Mouse (Mus musculus) ES-E14 (cell line): ENCODE results near the gene Gstm1. TPM values are rescaled to one million over a fixed set of nuclear protein-coding genes. Genes with fewer than 3 reads are reported as not detected.

Source experiments
- DNase-seq: peaks from one replicate; pipeline ENCODE4 v3.0.0-alpha.2; 2013; ENCODE audit warnings: low read depth, low spot score
- H3K27ac ChIP-seq: 2 replicates; pipeline ENCODE4 v1.5.1; 2012; ENCODE audit warnings: low read depth, mild to moderate bottlenecking, low read length, moderate library complexity, mixed read lengths; ENCODE audit not compliant: poor library complexity, insufficient read depth, severe bottlenecking
- H3K36me3 ChIP-seq: 2 replicates; pipeline ENCODE4 v1.6.1; 2012; ENCODE audit warnings: mild to moderate bottlenecking, low read length, moderate library complexity, mixed read lengths; ENCODE audit not compliant: control insufficient read depth, poor library complexity, insufficient read depth, severe bottlenecking
- H3K4me1 ChIP-seq, 2 experiments: fragments of 150-350 bp in 1 of 2; sonication (generic) in 1 of 2; 2 replicates each; pipeline ENCODE4 v1.6.1; 2012; ENCODE audit warnings: low read length in 2 of 2, mild to moderate bottlenecking in 1 of 2, mixed read lengths in 1 of 2; ENCODE audit not compliant: control insufficient read depth in 2 of 2, insufficient read depth in 2 of 2, poor library complexity in 1 of 2
- H3K4me3 ChIP-seq, 2 experiments: fragments of 150-350 bp in 1 of 2; sonication (generic) in 1 of 2; 2 replicates each; pipeline ENCODE4 v1.5.1; 2012; ENCODE audit warnings: low read length in 2 of 2, low read depth in 1 of 2, mild to moderate bottlenecking in 1 of 2, mixed read lengths in 1 of 2; ENCODE audit not compliant: insufficient read depth in 1 of 2, poor library complexity in 1 of 2, severe bottlenecking in 1 of 2
- H3K9ac ChIP-seq: 2 replicates; pipeline ENCODE4 v1.6.1; 2012; ENCODE audit warnings: low read depth, mild to moderate bottlenecking, low read length, mixed read lengths; ENCODE audit not compliant: poor library complexity, insufficient read depth, severe bottlenecking
- H3K9me3 ChIP-seq: fragments of 150-350 bp; sonication (generic); 2 replicates; pipeline ENCODE4 v1.6.1; 2012; ENCODE audit warnings: low read depth, mild to moderate bottlenecking, low read length; ENCODE audit not compliant: control insufficient read depth, insufficient read depth
- CHD2 ChIP-seq: IDR thresholded peaks from 2 replicates; pipeline ENCODE4 v1.6.1; 2014; ENCODE audit warnings: mild to moderate bottlenecking, low read depth, low read length, inconsistent platforms
- HCFC1 ChIP-seq: IDR thresholded peaks from 2 replicates; pipeline ENCODE4 v1.6.1; 2012; ENCODE audit warnings: low read length, inconsistent platforms, borderline replicate concordance; ENCODE audit not compliant: insufficient read depth
- MAFK ChIP-seq: IDR thresholded peaks from 2 replicates; pipeline ENCODE4 v1.6.1; 2014; ENCODE audit warnings: mild to moderate bottlenecking, low read depth, low read length, inconsistent platforms; ENCODE audit not compliant: insufficient read depth
- ZC3H11A ChIP-seq: IDR thresholded peaks from 2 replicates; pipeline ENCODE4 v1.6.1; 2012; ENCODE audit warnings: low read depth, mild to moderate bottlenecking, inconsistent platforms, low read length, borderline replicate concordance
- ZNF384 ChIP-seq: IDR thresholded peaks from 2 replicates; pipeline ENCODE4 v1.6.1; 2012; ENCODE audit warnings: low read depth, low read length, inconsistent platforms
- in situ Hi-C, 2 experiments: fragments of 600-800 bp; cut with MboI; formaldehyde crosslinking; loops; one replicate each; pipeline ENCODE4 v1.15.1; 2025; ENCODE audit warnings: low sequenced_read_pairs in 2 of 2, inconsistent platforms in 1 of 2; ENCODE audit not compliant: unreplicated experiment in 2 of 2
- total RNA-seq: library from RNA; depleted of rRNA; stranded (reverse); fragments of 300-350 nt; gene quantifications from 2 replicates; pipeline ENCODE4 v1.2.3, GENCODE M21; 2012; rRNA removed

Gene Gstm1
- total RNA-seq, 1 experiment, result 7.9 TPM

DNA sequence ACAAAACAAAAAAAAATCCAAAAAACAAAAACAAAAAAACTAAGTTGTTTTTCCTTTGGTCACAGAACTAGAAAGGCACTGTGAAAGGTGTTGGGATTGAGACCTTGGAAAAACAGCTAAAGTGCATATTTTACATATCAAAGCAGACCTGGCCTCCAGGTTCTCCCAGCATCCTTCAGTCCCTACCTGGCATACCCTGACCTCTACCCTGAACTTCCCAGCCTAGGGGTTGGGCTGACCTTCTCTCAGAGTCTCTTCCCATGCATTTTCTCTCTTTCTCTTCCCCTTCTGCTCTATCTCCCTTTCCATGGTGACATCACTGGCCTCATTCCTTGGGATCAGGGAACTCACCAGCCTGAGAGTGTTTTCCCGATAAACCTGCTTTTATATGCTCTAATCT is 52.2 kb downstream of the Gstm1 start:
- Histone ChIP-seq H3K9me3 (no peaks in the 10 kb centered on the region), H3K4me3 (no peak overlapping the region), H3K36me3 (no peaks in the 10 kb centered on the region), H3K4me1 (peaks cover 9 to 32% of the 10 kb centered on the region in 2 experiments), H3K27ac (no peak overlapping the region), H3K9ac (no peak overlapping the region)
- in situ Hi-C loops, result no loop called here
- DNase-seq, result no peak
- TF ChIP-seq ZC3H11A (no peak), CHD2 (no peak), MAFK (no peak), HCFC1 (no peak), ZNF384 (no peak)

DNA sequence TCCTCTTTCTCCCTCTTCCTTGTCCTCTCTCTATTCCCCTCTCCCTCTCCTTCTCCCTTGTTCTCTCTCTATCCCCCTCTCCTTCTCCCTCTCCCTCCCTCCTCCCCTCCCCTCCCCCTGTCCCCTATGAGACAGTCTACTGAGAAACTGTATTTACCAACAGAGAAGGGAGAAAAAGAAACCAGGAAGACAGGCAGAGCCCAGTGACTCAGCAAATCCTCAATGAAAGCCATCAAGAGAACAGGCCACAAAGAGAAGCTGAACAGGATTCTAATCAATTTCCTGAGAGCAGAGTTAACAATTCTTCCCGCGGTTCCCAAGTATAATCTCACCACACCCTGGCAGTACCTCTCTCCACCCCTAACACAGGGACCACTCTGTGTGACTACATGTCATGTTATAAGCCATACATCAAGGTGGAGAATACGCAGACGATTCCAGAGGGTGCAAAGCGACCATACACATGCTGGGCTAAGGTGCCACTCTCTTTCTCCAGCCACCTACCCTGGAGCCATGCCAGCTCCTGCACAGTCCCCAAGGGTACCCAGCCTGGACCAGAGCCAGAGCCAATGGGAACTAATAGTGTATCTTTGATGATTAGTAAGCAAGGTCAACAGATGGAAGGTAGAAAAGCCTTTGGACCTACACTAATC is 53.0 kb downstream of the Gstm1 start:
- H3K27ac ChIP-seq, result peak overlapping the region; percentile 57
- in situ Hi-C loops, result no loop called here

DNA sequence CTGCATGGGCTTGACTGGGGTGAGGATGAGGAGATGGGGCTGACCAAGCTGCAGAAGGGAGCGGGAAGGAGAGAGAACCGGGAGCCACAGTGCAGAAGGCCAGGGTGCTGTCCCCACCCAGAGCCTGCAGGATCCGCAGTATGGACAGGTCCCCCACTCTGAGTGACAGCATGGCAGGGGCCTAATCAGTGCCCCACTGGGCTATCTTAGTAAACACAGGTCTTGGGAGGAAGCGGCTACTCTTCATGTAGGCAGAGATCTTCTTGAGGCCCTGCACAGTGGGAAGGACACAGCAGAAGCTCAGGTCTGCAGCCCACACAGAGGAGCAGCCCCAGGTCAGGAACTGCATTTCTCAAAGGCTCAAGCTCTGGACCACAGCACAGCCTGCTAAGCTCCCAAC is 53.7 kb downstream of the Gstm1 start:
- no peak for DNase-seq
- 0 out of 2 replicates have a peak overlapping the region, but pooled peaks have one; percentile 7 for H3K9ac ChIP-seq
- H3K4me3 ChIP-seq, result no peak overlapping the region
- in situ Hi-C loops, result no loop called here
- no peaks in the 10 kb centered on the region for H3K36me3 ChIP-seq
- no peak for TF ChIP-seq ZNF384
- no peak for TF ChIP-seq HCFC1
- no peak for TF ChIP-seq MAFK
- no peak for TF ChIP-seq ZC3H11A
- TF ChIP-seq CHD2, result no peak
- peaks cover 9 to 31% of the 10 kb centered on the region in 2 experiments for H3K4me1 ChIP-seq
- no peaks in the 10 kb centered on the region for H3K9me3 ChIP-seq
- H3K27ac ChIP-seq, result peak overlapping the region; percentile 44

More for the DNA sequence above, 53.0 kb downstream of the Gstm1 start:
- TF ChIP-seq HCFC1, result no peak
- peak; percentile 84 for TF ChIP-seq MAFK
- no peak overlapping the region for H3K9ac ChIP-seq
- H3K4me3 ChIP-seq, result no peak overlapping the region
- H3K4me1 ChIP-seq, result peaks cover 9 to 32% of the 10 kb centered on the region in 2 experiments
- H3K9me3 ChIP-seq, result no peaks in the 10 kb centered on the region
- H3K36me3 ChIP-seq, result no peaks in the 10 kb centered on the region
- DNase-seq, result no peak

Other genes starting within 250 kb of the Gstm1 start
- not detected in 2 replicates for gene Eps8l3, start 140.7 kb downstream of the Gstm1 start, total RNA-seq
- 12.2 and 20.7 TPM in 2 replicates for gene Gstm5, start 122.2 kb downstream of the Gstm1 start, total RNA-seq
- 1.2 and 1.6 TPM in 2 replicates for gene Gstm7, start 86.2 kb downstream of the Gstm1 start, total RNA-seq
- 0.98 and 1.3 TPM in 2 replicates for gene Gstm6, start 74.2 kb downstream of the Gstm1 start, total RNA-seq
- 0.74 TPM in 1 of 2 replicates, not detected in the other for gene Gstm3, start 48.7 kb downstream of the Gstm1 start, total RNA-seq
- gene Gstm2, start 31.5 kb downstream of the Gstm1 start, total RNA-seq, result 9.1 and 11.6 TPM in 2 replicates
- gene Gstm4, start 26.9 kb upstream of the Gstm1 start, total RNA-seq, result 4.1 and 4.3 TPM in 2 replicates
- 58.1 and 75.8 TPM in 2 replicates for gene Ampd2, start 68.7 kb upstream of the Gstm1 start, total RNA-seq
- 9.2 and 9.9 TPM in 2 replicates for gene Gnat2, start 74.8 kb upstream of the Gstm1 start, total RNA-seq
- 55.4 and 84.3 TPM in 2 replicates for gene Gnai3, start 128.2 kb upstream of the Gstm1 start, total RNA-seq
- gene Gpr61, start 136.9 kb upstream of the Gstm1 start, total RNA-seq, result 0.09 and 0.16 TPM in 2 replicates
- 2.1 and 5.5 TPM in 2 replicates for gene Amigo1, start 168.4 kb upstream of the Gstm1 start, total RNA-seq
- gene Cyb561d1, start 183.2 kb upstream of the Gstm1 start, total RNA-seq, result 2.2 and 3.9 TPM in 2 replicates
- gene Atxn7l2, start 193.0 kb upstream of the Gstm1 start, total RNA-seq, result 9.1 and 9.5 TPM in 2 replicates
- gene Sypl2, start 208.7 kb upstream of the Gstm1 start, total RNA-seq, result 0.62 and 1.6 TPM in 2 replicates
- gene Psma5, start 239.0 kb upstream of the Gstm1 start, total RNA-seq, result 172 and 248 TPM in 2 replicates